Mouse (Mus musculus) neural tube, embryonic 15.5 days (tissue): Measurements from ENCODE around the gene Asrgl1. TPM values are rescaled to one million over a fixed set of nuclear protein-coding genes. Genes with fewer than 3 reads are reported as not detected.
"Not testable (repeated sequence)": the region's sequence is repeated elsewhere in the genome, so short reads cannot be mapped to it uniquely, and the experiment has no call there.

Experiments
- ATAC-seq: fragments of 200-750 bp; cut with Nextera tagmentation; 2 replicates; pipeline ENCODE4 v1.8.0; 2017; ENCODE audit warnings: mild to moderate bottlenecking, moderate TSS enrichment, moderate library complexity; ENCODE audit not compliant: low FRiP score
- H3K27ac ChIP-seq: fragments of 300-500 bp; sonication (generic); replicated peaks from 2 replicates; pipeline ENCODE4 v1.5.1; 2015; ENCODE audit warnings: mild to moderate bottlenecking, inconsistent platforms
- H3K27me3 ChIP-seq: fragments of 300-500 bp; sonication (generic); replicated peaks from 2 replicates; pipeline ENCODE4 v1.6.1; 2015; ENCODE audit warnings: inconsistent platforms
- H3K36me3 ChIP-seq: fragments of 300-500 bp; sonication (generic); 2 replicates; pipeline ENCODE4 v1.6.1; 2015; ENCODE audit warnings: inconsistent platforms
- H3K4me1 ChIP-seq: fragments of 300-500 bp; sonication (generic); 2 replicates; pipeline ENCODE4 v1.6.1; 2015; ENCODE audit warnings: inconsistent platforms
- H3K4me2 ChIP-seq: fragments of 300-500 bp; sonication (generic); 2 replicates; pipeline ENCODE4 v1.6.1; 2015; ENCODE audit warnings: inconsistent platforms, mild to moderate bottlenecking, moderate library complexity
- H3K4me3 ChIP-seq: fragments of 300-500 bp; sonication (generic); replicated peaks from 2 replicates; pipeline ENCODE4 v1.5.1; 2015; ENCODE audit warnings: mild to moderate bottlenecking, inconsistent platforms
- H3K9ac ChIP-seq: fragments of 300-500 bp; sonication (generic); replicated peaks from 2 replicates; pipeline ENCODE4 v1.6.1; 2015; ENCODE audit warnings: mild to moderate bottlenecking, inconsistent platforms
- H3K9me3 ChIP-seq: fragments of 300-500 bp; sonication (generic); replicated peaks from 2 replicates; pipeline ENCODE4 v1.6.1; 2016; ENCODE audit warnings: inconsistent platforms
- WGBS: fragments of 180-500 bp; shearing (Covaris S2); methylation state at CpG from one replicate; pipeline ENCODE4 v1.1.7; 2015; ENCODE audit warnings: mixed read lengths; 5-methylcytosine and 5-hydroxymethylcytosine counted together
- polyA plus RNA-seq: library from polyadenylated mRNA; unstranded; fragments of >200 nt; fragmentation: Nextera tagmentation; extraction: Ambion mirVana; gene quantifications from 2 replicates; pipeline ENCODE4 v1.2.1, GENCODE M21; 2015

Asrgl1 gene
- polyA plus RNA-seq, 1 experiment from 2014 or later: 31.6 TPM

- H3K4me2 ChIP-seq: no peak overlapping the region
- no peak overlapping the region for H3K9ac ChIP-seq
- no peak overlapping the region for H3K27ac ChIP-seq
- H3K27me3 ChIP-seq: no peaks in the 10 kb centered on the region
- 77% methylated on average over 2 of the region's 2 CpGs for WGBS
- no peaks in the 10 kb centered on the region; the same call in 1 of the 2 replicates for H3K4me1 ChIP-seq
- no peaks in the 10 kb centered on the region for H3K9me3 ChIP-seq
- no peak overlapping the region for H3K4me3 ChIP-seq
- H3K36me3 ChIP-seq: no peaks in the 10 kb centered on the region
- no peak for ATAC-seq
These were observed 34.4 kb downstream of the Asrgl1 start for GRCm38 (mm10) chr19:9101062-9101457.

DNA sequence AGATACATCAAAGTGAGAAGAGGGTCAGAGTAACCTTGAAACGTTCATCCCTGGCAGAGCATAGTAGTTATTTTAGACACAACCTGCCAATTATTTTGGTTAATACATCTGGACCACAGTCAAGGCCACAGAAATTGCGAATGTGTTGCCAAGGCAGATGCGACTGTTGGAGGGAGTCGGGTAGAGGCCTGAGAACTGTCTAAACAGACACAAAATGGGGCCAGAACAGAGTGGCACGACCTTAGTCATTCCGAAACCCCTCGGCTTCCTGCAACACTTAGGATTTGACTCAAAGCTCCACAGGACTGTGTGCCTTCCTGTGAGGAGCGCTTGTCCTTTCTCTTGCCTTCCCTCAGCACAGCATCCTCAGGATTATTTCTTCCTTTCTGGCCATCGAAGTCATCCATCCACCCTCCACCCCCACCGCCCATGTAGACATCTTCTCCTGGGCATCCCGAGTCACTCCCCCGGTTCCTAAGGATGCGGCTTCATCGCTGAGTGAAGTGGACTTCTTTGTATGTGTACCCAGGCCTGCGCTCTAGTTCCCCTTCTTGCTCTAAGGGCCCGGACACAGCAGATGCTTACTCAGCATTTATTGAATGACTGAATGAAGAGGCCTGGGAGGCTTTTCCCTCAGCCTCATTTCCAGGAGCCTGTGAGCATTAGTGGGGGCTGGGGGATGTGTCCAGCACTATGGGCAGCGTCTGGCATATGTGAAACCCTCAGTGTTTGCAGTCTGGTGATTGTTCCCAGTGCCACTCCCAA is 35.0 kb downstream of the Asrgl1 start:
- no peaks in the 10 kb centered on the region for H3K9me3 ChIP-seq
- no peak overlapping the region for H3K27ac ChIP-seq
- H3K36me3 ChIP-seq: no peaks in the 10 kb centered on the region
- H3K27me3 ChIP-seq: no peaks in the 10 kb centered on the region
- ATAC-seq: no peak
- H3K4me2 ChIP-seq: no peak overlapping the region
- no peak overlapping the region for H3K9ac ChIP-seq
- WGBS: 85% methylated on average over 17 of the region's 17 CpGs
- H3K4me1 ChIP-seq: no peaks in the 10 kb centered on the region
- H3K4me3 ChIP-seq: no peak overlapping the region

GRCm38 (mm10) chr19:9099751-9100150 is 35.7 kb downstream of the Asrgl1 start:
- Histone ChIP-seq H3K4me1 (no peaks in the 10 kb centered on the region), H3K9ac (no peak overlapping the region), H3K27me3 (no peaks in the 10 kb centered on the region), H3K4me2 (no peak overlapping the region), H3K27ac (no peak overlapping the region), H3K9me3 (no peaks in the 10 kb centered on the region), H3K36me3 (no peaks in the 10 kb centered on the region), H3K4me3 (no peak overlapping the region)
- no peak for ATAC-seq
- 90% methylated on average over 8 of the region's 8 CpGs for WGBS

DNA sequence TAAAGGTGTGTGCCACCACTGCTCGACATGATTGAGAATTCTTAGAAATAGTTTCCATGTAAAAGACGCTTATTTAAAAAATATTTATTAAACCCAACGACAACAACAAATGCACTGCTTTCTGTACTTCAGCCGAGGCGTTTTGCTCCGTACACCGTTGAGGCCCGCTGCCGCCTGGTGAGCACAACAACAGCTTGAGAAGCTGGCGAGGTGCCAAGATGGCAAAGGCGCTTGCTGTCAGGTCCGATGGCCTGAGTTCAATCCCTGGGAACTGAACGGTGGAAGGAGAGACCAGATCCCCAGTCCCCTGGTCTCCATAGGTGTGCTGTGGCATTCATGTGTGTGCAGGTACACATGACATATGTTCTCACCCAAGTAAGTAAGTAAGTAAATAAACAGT is 38.0 kb downstream of the Asrgl1 start:
- no peaks in the 10 kb centered on the region for H3K4me1 ChIP-seq
- H3K9me3 ChIP-seq: no peaks in the 10 kb centered on the region
- no peak overlapping the region for H3K4me3 ChIP-seq
- no peak for ATAC-seq
- no peaks in the 10 kb centered on the region for H3K27me3 ChIP-seq
- no peak overlapping the region for H3K9ac ChIP-seq
- no peaks in the 10 kb centered on the region for H3K36me3 ChIP-seq
- H3K27ac ChIP-seq: no peak overlapping the region
- 78% methylated on average over 13 of the region's 13 CpGs for WGBS
- H3K4me2 ChIP-seq: no peak overlapping the region

GRCm38 (mm10) chr19:9095111-9095510 is 40.3 kb downstream of the Asrgl1 start:
- ATAC-seq: no peak
- Histone ChIP-seq H3K4me1 (no peaks in the 10 kb centered on the region), H3K4me2 (no peak overlapping the region), H3K27me3 (no peaks in the 10 kb centered on the region), H3K36me3 (no peaks in the 10 kb centered on the region), H3K9me3 (no peaks in the 10 kb centered on the region), H3K9ac (no peak overlapping the region), H3K4me3 (no peak overlapping the region), H3K27ac (no peak overlapping the region)
- WGBS: 79% methylated on average over 5 of the region's 5 CpGs

- 68% methylated on average over 2 of the region's 2 CpGs for WGBS
- Histone ChIP-seq H3K27ac (no peak overlapping the region), H3K4me2 (no peak overlapping the region), H3K9ac (no peak overlapping the region), H3K4me1 (no peaks in the 10 kb centered on the region), H3K9me3 (no peaks in the 10 kb centered on the region), H3K4me3 (no peak overlapping the region), H3K27me3 (no peaks in the 10 kb centered on the region), H3K36me3 (no peaks in the 10 kb centered on the region)
- no peak for ATAC-seq
These were observed 44.7 kb downstream of the Asrgl1 start for GRCm38 (mm10) chr19:9090709-9091108.

DNA sequence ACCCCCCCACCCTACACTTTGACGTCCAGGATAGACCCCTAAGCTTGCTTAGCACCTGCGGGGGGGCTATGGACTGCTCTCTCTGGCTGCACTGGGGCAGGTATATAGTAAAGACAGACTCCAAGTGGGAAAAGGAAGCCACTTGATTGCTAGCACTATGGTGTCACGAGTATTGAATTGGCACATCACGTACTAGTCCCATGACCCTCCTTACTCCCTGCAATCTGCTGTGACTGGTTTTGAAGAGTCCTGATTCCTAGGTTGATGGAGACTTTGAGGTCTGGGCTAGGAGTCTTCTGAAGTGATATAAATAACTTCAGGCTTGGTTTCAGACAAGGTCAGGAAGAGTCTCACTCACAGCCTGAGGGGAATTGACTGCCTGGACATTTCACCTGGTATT is 45.2 kb downstream of the Asrgl1 start:
- Histone ChIP-seq H3K4me3 (no peak overlapping the region), H3K9ac (no peak overlapping the region), H3K4me2 (no peak overlapping the region), H3K27ac (no peak overlapping the region), H3K9me3 (no peaks in the 10 kb centered on the region), H3K27me3 (no peaks in the 10 kb centered on the region), H3K4me1 (no peaks in the 10 kb centered on the region), H3K36me3 (no peaks in the 10 kb centered on the region)
- 70% methylated on average over 4 of the region's 4 CpGs for WGBS
- no peak for ATAC-seq

DNA sequence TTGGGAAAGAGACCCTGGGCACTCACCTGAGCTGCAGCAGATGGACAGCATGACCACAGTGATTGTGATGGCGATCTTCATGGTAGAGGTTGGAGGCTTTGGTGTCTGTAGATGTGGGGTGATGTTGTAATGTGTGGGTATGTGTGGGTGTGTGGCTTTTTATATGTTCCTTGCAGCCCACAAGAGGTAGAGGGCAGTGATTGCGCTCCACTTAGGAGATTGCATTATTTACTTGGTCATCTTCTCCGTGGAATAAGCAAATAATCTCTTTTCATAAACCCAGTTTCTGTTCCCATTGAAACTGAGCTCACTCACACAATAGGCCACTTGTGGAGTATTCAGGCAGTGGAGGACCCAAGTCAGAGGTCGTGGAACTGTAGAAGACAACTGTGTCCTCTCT is 47.6 kb downstream of the Asrgl1 start, which contains the start of gene Scgb1a1:
Scgb1a1 (minus strand) TSS at position 138 of the 400 bp plus-strand sequence.
- Histone ChIP-seq H3K9me3 (no peaks in the 10 kb centered on the region), H3K4me1 (peaks cover 3% of the 10 kb centered on the region; the same call in 1 of the 2 replicates), H3K36me3 (no peaks in the 10 kb centered on the region), H3K9ac (no peak within 1 kb of the TSS), H3K27me3 (0 out of 2 replicates have a peak, but pooled peaks cover 3% of the 10 kb centered on the region), H3K4me2 (no peak within 1 kb of the TSS), H3K4me3 (no peak within 1 kb of the TSS), H3K27ac (no peak within 1 kb of the TSS)
- no peak for ATAC-seq
- WGBS: 82% methylated on average over 4 of the region's 4 CpGs

DNA sequence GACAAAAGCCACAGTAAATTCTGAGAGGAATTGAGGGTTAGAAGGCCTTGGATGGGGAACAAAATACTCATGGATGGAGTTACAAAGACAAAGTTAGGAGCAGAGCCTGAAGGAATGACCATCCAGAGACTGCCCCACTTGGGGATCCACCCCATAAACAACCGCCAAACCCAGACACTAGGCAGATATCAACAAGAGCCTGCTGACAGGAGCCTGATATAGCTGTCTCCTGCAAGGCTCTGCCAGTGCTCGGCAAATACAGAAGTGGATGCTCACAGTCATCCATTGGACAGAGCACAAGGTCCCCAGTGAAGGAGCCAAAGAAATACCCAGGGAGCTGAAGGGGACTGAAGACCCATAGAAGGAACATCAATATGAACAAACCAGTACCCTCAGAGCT is 51.5 kb downstream of the Asrgl1 start:
- peaks cover 14% of the 10 kb centered on the region for H3K4me1 ChIP-seq
- 77% methylated on average over 2 of the region's 2 CpGs for WGBS
- H3K27me3 ChIP-seq, H3K9me3 ChIP-seq, ATAC-seq, H3K4me2 ChIP-seq, H3K9ac ChIP-seq, H3K4me3 ChIP-seq, H3K36me3 ChIP-seq, H3K27ac ChIP-seq: not testable (repeated sequence)

DNA sequence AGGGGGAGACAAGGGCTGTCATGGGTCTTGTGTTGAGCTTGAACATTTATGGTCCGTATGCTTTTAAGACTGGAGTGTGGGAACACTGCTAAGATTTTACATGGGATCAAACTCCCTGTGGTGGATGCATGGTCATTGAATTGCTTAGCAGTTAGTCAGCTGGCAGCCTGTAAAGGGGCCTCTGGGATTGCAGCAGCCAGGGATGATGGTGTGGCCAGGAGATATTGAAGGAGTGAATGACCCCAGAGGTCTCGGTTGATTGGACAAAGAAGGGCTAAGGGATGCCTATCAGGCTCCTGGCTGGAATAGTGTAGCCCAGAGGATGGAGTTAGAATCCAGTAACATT is 52.5 kb downstream of the Asrgl1 start:
- Histone ChIP-seq H3K4me2 (peak overlapping the region; percentile 48), H3K4me1 (peaks cover 14% of the 10 kb centered on the region), H3K9ac (no peak overlapping the region), H3K27me3 (0 out of 2 replicates have a peak, but pooled peaks cover 3% of the 10 kb centered on the region), H3K4me3 (no peak overlapping the region), H3K36me3 (no peaks in the 10 kb centered on the region), H3K9me3 (no peaks in the 10 kb centered on the region), H3K27ac (no peak overlapping the region)
- WGBS: 67% methylated on average over 2 of the region's 2 CpGs
- ATAC-seq: peak; percentile 19; the same call in 1 of the 2 replicates

DNA sequence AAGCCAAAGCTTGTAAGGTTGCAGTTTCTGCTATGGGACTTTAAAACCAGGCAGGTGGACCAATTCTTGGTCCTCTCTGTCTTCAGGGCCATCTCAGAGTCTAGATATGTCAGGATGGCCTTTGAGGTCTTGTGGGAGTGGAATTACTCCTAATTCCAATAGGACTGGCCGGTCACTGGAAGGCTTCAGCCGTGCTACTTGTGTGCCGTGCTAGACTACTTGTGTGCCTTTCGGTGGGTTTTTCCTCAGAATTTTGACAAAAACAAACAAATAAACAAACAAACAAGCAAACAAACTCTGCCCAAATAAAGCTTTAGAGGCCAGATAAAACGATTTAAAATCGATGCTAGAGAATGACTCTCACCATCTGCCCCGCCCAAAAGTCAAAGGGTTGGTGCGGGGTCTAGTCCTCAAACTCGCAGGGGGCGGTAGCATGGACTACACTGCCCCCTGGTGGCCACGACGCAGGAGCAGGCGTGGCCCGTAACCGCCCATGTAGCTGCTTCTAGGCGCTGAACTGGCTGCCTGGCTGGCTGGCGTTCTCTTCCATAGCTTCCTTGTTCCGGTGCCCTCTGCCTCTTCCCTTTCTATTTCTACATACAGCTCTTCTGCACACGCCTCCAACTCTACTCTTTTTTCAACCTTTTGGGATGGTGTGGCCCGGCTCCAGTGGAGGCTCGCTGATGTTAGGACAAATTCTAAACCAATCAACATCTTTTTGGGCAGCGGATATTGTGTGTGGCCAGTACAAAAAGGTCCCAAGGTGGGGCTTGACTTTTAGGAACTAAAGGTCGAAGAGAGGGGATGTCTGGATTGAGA is 53.0 kb downstream of the Asrgl1 start:
- Histone ChIP-seq H3K4me2 (peak overlapping the region; percentile 48), H3K4me1 (peaks cover 14% of the 10 kb centered on the region), H3K27me3 (0 out of 2 replicates have a peak, but pooled peaks cover 3% of the 10 kb centered on the region), H3K27ac (no peak overlapping the region), H3K4me3 (0 out of 2 replicates have a peak overlapping the region, but pooled peaks have one; percentile 19), H3K9ac (0 out of 2 replicates have a peak overlapping the region, but pooled peaks have one; percentile 28), H3K36me3 (no peaks in the 10 kb centered on the region), H3K9me3 (no peaks in the 10 kb centered on the region)
- ATAC-seq: peak; percentile 94
- WGBS: 12% methylated on average over 23 of the region's 23 CpGs
